Mouse (Mus musculus) liver, adult (tissue): ENCODE measurements around the gene Drd1.

Source experiments
- GATA4 ChIP-seq: IDR thresholded peaks from 2 replicates; pipeline ENCODE4 v1.6.1; 2014; ENCODE audit warnings: mild to moderate bottlenecking, low read length; ENCODE audit not compliant: insufficient replicate concordance

Drd1 gene

GRCm38 (mm10) chr13:54055448-54055861 is at the start of gene Drd1:
Gene Drd1 (minus strand): TSS chr13:54055705.
- TF ChIP-seq GATA4, result no peak

GRCm38 (mm10) chr13:54103866-54104265 is 48.4 kb upstream of the Drd1 start:
- TF ChIP-seq GATA4, result no peak

- no peak for TF ChIP-seq GATA4
These were observed 47.8 kb upstream of the Drd1 start for GRCm38 (mm10) chr13:54103271-54103670.

- no peak for TF ChIP-seq GATA4
These were observed 46.6 kb upstream of the Drd1 start for GRCm38 (mm10) chr13:54102061-54102460.

GRCm38 (mm10) chr13:54101031-54101820 is 45.7 kb upstream of the Drd1 start:
- no peak for TF ChIP-seq GATA4

GRCm38 (mm10) chr13:54097797-54098196 is 42.3 kb upstream of the Drd1 start:
- TF ChIP-seq GATA4, result no peak

GRCm38 (mm10) chr13:54097227-54097626 is 41.7 kb upstream of the Drd1 start:
- no peak for TF ChIP-seq GATA4

GRCm38 (mm10) chr13:54095721-54096120 is 40.2 kb upstream of the Drd1 start:
- no peak for TF ChIP-seq GATA4

- no peak for TF ChIP-seq GATA4
These were observed 39.5 kb upstream of the Drd1 start for GRCm38 (mm10) chr13:54094963-54095362.

- TF ChIP-seq GATA4, result no peak
These were observed 38.8 kb upstream of the Drd1 start for GRCm38 (mm10) chr13:54094349-54094748.

GRCm38 (mm10) chr13:54091719-54092118 is 36.2 kb upstream of the Drd1 start:
- no peak for TF ChIP-seq GATA4

- TF ChIP-seq GATA4, result no peak
These were observed 29.8 kb upstream of the Drd1 start for GRCm38 (mm10) chr13:54085266-54085665.

- TF ChIP-seq GATA4, result no peak
These were observed 29.3 kb upstream of the Drd1 start for GRCm38 (mm10) chr13:54084826-54085225.

- TF ChIP-seq GATA4, result no peak
These were observed 28.7 kb upstream of the Drd1 start for GRCm38 (mm10) chr13:54084178-54084577.

GRCm38 (mm10) chr13:54082946-54083345 is 27.4 kb upstream of the Drd1 start:
- TF ChIP-seq GATA4, result no peak

- no peak for TF ChIP-seq GATA4
These were observed 25.3 kb upstream of the Drd1 start for GRCm38 (mm10) chr13:54080785-54081184.
